Mouse (Mus musculus) liver, embryonic 16.5 days (tissue): Measurements from ENCODE around the gene Prkg1. TPM values are rescaled to one million over a fixed set of nuclear protein-coding genes. Genes with fewer than 3 reads are reported as not detected.

Experiments
- ATAC-seq: fragments of 200-750 bp; cut with Nextera tagmentation; 2 replicates; pipeline ENCODE4 v1.8.0; 2017; ENCODE audit warnings: low read depth, mild to moderate bottlenecking, moderate number of reproducible peaks, moderate library complexity
- H3K27ac ChIP-seq: fragments of 300-500 bp; sonication (generic); 2 replicates; pipeline ENCODE4 v1.5.1; 2014; ENCODE audit warnings: mild to moderate bottlenecking, low read length
- H3K27me3 ChIP-seq: fragments of 300-500 bp; sonication (generic); 2 replicates; pipeline ENCODE4 v1.6.1; 2014; ENCODE audit warnings: low read depth, low read length, mixed read lengths; ENCODE audit not compliant: control insufficient read depth, insufficient read depth
- H3K36me3 ChIP-seq: fragments of 300-500 bp; sonication (generic); 2 replicates; pipeline ENCODE4 v1.6.1; 2014; ENCODE audit warnings: mild to moderate bottlenecking; ENCODE audit not compliant: control insufficient read depth, insufficient read depth
- H3K4me1 ChIP-seq: fragments of 300-500 bp; sonication (generic); 2 replicates; pipeline ENCODE4 v1.6.1; 2014; ENCODE audit warnings: low read depth, low read length, mixed read lengths; ENCODE audit not compliant: control insufficient read depth
- H3K4me2 ChIP-seq: fragments of 300-500 bp; sonication (generic); 2 replicates; pipeline ENCODE4 v1.6.1; 2014; ENCODE audit warnings: low read depth, low read length, mixed read lengths
- H3K4me3 ChIP-seq: fragments of 300-500 bp; sonication (generic); 2 replicates; pipeline ENCODE4 v1.5.1; 2014; ENCODE audit warnings: low read depth, mild to moderate bottlenecking, low read length
- H3K9ac ChIP-seq: fragments of 300-500 bp; sonication (generic); 2 replicates; pipeline ENCODE4 v1.6.1; 2014; ENCODE audit warnings: low read depth, low read length
- H3K9me3 ChIP-seq: fragments of 300-500 bp; sonication (generic); replicated peaks from 2 replicates; pipeline ENCODE4 v1.6.1; 2016; ENCODE audit warnings: low read length; ENCODE audit not compliant: control insufficient read depth
- WGBS: fragments of 180-500 bp; shearing (Covaris S2); extraction: QIAGEN DNeasy Blood & Tissue Kit; methylation state at CpG from one replicate; pipeline ENCODE4 v1.1.7; 2014; ENCODE audit not compliant: insufficient replicate concordance; 5-methylcytosine and 5-hydroxymethylcytosine counted together
- polyA plus RNA-seq: library from polyadenylated mRNA; unstranded; fragments of >200 nt; fragmentation: Nextera tagmentation; extraction: Ambion mirVana; gene quantifications from 2 replicates; pipeline ENCODE4 v1.2.1, GENCODE M21; 2015

The Prkg1 gene
- polyA plus RNA-seq, 1 experiment from 2014 or later: 1.3 TPM

DNA sequence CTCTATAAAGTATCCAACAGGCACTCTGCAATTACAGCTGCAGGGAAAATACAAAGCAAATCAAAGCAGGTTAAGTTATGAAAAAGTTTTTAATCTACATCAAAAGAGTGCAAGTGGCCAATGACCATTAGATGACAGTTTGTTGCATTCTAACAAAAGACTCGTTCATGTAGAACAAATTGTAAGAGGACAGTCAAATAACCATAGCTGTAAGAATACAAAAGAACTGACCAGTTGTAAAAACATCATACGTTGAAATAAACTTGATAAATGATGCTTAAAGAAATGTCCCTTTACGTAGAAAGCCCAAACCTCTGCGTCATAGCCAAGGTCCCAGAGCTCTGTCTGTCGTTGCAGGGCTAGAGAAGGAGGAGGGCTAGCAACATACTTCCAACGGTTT is 1200.3 kb downstream of the Prkg1 start:
- H3K9me3 ChIP-seq: no peaks in the 10 kb centered on the region
- H3K4me2 ChIP-seq: no peak overlapping the region
- H3K4me1 ChIP-seq: no peaks in the 10 kb centered on the region
- H3K27me3 ChIP-seq: no peaks in the 10 kb centered on the region
- H3K4me3 ChIP-seq: no peak overlapping the region
- H3K9ac ChIP-seq: no peak overlapping the region
- 71% methylated on average over 6 of the region's 6 CpGs for WGBS
- H3K36me3 ChIP-seq: no peaks in the 10 kb centered on the region
- H3K27ac ChIP-seq: no peak overlapping the region
- no peak for ATAC-seq

DNA sequence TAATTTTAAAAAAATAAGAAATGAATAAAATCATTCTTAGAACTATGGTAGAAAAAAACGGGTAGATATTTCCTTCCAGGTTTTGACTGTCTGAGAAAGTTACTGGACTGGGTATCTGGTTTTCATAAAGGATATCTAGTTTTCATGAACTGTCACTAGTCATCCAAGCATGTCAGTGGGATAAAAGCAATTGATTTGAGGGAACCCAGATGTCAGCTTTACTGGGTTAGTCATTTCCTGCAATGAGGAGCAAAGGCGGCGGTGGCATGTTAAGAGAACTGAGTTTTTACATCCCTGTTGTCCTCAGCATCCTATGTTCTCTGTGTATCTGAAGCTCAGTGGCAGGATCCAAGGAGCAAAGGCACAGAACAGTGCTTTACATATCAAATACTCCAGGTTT is 1201.0 kb downstream of the Prkg1 start:
- no peaks in the 10 kb centered on the region for H3K27me3 ChIP-seq
- H3K4me3 ChIP-seq: no peak overlapping the region
- H3K9ac ChIP-seq: no peak overlapping the region
- ATAC-seq: no peak
- no peaks in the 10 kb centered on the region for H3K36me3 ChIP-seq
- H3K4me1 ChIP-seq: no peaks in the 10 kb centered on the region
- no peaks in the 10 kb centered on the region for H3K9me3 ChIP-seq
- H3K27ac ChIP-seq: no peak overlapping the region
- H3K4me2 ChIP-seq: no peak overlapping the region
- 67% methylated on average over 3 of the region's 3 CpGs for WGBS

DNA sequence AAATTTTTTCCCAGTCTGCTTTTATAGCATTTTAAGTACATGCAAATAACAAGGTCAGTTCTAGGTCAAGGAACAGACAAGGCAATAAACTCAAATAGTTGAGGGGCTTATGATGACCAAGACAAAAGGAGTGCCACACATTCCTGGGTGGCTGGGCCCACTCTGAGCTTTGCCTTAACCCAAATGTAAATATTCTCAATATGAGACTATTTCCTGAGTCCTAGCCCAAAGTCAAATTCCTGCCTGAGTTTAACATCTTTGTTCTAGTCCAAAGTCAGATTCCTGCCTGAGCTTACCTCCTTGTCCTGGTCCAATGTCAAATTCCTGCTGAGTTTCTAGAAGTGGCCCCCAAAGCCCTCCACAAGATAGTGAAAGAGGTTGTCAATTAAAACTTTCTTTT is 1206.8 kb downstream of the Prkg1 start:
- Histone ChIP-seq H3K4me2 (no peak overlapping the region), H3K27ac (no peak overlapping the region), H3K4me3 (no peak overlapping the region), H3K36me3 (no peaks in the 10 kb centered on the region), H3K4me1 (no peaks in the 10 kb centered on the region), H3K9ac (no peak overlapping the region), H3K27me3 (peaks cover 3% of the 10 kb centered on the region; the same call in 1 of the 2 replicates), H3K9me3 (no peaks in the 10 kb centered on the region)
- no peak for ATAC-seq

DNA sequence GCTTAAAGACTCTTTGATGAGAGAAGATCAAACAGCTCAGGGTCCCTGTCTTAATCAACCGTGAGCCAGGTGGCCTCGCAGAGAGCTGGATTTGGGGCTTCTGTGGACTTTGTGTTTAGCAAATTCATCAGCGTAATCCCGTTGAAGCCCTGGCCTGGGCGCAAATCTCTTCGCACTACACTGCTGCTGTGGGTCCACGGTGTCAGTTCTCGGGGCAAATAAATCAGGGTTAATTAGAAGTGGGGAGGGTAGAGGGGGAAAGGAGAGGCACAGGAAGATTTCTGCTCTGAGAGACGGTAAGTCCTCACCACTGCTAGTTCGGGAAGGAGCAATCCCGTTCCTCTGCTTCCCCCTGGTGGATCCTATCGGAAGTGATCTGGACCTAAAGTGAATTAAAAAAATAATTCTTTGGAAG is 1210.4 kb downstream of the Prkg1 start:
- 3% methylated on average over 12 of the region's 12 CpGs for WGBS
- H3K27me3 ChIP-seq: peaks cover 15% of the 10 kb centered on the region
- peak overlapping the region; percentile 46 for H3K4me2 ChIP-seq
- no peak overlapping the region for H3K27ac ChIP-seq
- no peaks in the 10 kb centered on the region for H3K4me1 ChIP-seq
- H3K9me3 ChIP-seq: no peaks in the 10 kb centered on the region
- H3K4me3 ChIP-seq: peak overlapping the region; percentile 23
- H3K9ac ChIP-seq: no peak overlapping the region
- ATAC-seq: no peak
- no peaks in the 10 kb centered on the region for H3K36me3 ChIP-seq

DNA sequence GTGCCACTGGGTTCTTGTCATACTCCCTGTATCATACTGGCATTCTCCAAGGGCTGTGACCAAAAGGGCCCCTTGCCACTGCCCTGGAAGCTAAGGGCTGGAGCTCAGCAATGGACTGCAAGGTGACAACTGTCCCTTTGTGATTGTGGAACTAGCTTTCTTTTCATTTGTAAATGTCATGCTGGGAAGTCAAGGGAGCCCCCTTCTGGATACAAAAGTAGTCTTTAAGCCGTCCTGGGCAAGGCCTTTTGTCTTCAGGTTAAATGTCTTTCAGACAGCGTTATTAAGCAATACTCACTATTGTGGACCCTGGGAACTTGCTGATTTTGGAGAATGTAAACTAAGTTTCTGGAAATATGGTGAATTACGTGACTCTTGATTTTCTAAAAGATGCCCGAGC is 1211.1 kb downstream of the Prkg1 start:
- H3K4me1 ChIP-seq: no peaks in the 10 kb centered on the region
- WGBS: 22% methylated on average over 4 of the region's 4 CpGs

DNA sequence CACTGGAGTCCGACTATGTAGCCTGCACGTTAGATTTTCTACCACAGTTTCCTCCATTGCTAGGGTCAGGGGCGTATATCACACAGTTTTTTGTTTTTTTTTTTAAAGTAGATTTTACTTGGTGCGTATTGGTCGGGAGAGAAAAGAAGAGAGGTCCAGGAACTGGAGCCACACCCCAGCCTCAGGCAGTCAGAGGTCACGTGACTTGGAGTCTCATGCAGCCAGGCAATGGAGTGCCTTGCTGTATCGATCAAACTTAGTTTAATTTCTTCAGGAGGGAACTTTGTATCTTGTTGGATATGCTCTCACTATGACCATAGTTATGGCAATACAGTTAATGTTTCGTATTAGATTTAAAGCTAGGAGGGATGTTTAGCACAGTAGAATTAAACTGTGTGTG is 1212.6 kb downstream of the Prkg1 start:
- H3K27ac ChIP-seq: no peak overlapping the region
- no peaks in the 10 kb centered on the region for H3K36me3 ChIP-seq
- ATAC-seq: no peak
- no peaks in the 10 kb centered on the region for H3K4me1 ChIP-seq
- WGBS: 40% methylated on average over 8 of the region's 8 CpGs
- no peaks in the 10 kb centered on the region for H3K9me3 ChIP-seq
- H3K4me2 ChIP-seq: no peak overlapping the region
- peaks cover 36% of the 10 kb centered on the region for H3K27me3 ChIP-seq
- H3K4me3 ChIP-seq: no peak overlapping the region
- no peak overlapping the region for H3K9ac ChIP-seq

More for the DNA sequence above, 1211.1 kb downstream of the Prkg1 start:
- no peak for ATAC-seq
- no peak overlapping the region for H3K9ac ChIP-seq
- H3K4me2 ChIP-seq: no peak overlapping the region
- H3K9me3 ChIP-seq: no peaks in the 10 kb centered on the region
- H3K27ac ChIP-seq: no peak overlapping the region
- peaks cover 22% of the 10 kb centered on the region for H3K27me3 ChIP-seq
- no peak overlapping the region for H3K4me3 ChIP-seq
- H3K36me3 ChIP-seq: no peaks in the 10 kb centered on the region

DNA sequence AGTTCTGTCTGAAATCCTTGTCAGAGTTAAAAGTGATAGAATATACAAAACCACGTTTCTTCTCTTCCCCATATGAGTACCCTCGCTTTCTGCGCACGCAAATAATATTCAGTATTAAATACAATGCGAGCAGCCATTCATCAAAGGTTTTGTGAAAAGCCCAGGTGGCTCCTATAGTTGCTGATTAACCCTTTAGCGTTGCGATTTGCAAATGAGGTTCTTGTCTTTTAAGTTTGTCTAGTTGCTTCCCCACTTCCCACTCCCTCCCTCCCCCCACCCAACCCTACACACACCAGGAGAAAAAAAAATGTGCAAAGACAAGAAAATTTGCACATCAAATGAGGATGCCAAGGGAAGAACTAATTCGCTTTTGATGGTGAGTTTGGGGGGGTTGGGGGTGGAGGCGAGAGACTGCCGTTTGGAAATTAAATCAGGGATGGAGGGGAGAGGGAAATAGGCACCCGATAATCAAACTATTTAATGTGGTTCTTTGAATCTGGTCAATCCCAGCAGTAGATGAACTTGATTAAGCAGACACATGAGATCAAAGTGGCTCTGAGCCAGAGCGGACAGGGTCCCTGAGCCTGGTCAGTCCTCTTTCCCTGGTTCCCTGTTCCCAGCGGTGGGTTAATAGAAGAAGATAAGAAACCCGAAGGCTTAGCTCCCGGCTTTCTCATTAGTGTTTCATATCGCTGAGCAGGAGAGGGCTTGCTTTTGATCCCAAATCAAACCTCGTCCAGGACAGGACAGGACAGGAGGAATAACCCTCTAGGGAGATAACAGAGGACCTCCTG is 1214.8 kb downstream of the Prkg1 start:
- H3K4me3 ChIP-seq: no peak overlapping the region; the same call in 1 of the 2 replicates
- peaks cover 41% of the 10 kb centered on the region for H3K27me3 ChIP-seq
- 5% methylated on average over 17 of the region's 17 CpGs for whole genome bisulfite sequencing
- H3K27ac ChIP-seq: no peak overlapping the region
- no peak for ATAC-seq
- H3K9me3 ChIP-seq: no peaks in the 10 kb centered on the region
- H3K4me1 ChIP-seq: no peaks in the 10 kb centered on the region
- no peak overlapping the region for H3K9ac ChIP-seq
- no peaks in the 10 kb centered on the region for H3K36me3 ChIP-seq
- H3K4me2 ChIP-seq: peak overlapping the region; percentile 36

DNA sequence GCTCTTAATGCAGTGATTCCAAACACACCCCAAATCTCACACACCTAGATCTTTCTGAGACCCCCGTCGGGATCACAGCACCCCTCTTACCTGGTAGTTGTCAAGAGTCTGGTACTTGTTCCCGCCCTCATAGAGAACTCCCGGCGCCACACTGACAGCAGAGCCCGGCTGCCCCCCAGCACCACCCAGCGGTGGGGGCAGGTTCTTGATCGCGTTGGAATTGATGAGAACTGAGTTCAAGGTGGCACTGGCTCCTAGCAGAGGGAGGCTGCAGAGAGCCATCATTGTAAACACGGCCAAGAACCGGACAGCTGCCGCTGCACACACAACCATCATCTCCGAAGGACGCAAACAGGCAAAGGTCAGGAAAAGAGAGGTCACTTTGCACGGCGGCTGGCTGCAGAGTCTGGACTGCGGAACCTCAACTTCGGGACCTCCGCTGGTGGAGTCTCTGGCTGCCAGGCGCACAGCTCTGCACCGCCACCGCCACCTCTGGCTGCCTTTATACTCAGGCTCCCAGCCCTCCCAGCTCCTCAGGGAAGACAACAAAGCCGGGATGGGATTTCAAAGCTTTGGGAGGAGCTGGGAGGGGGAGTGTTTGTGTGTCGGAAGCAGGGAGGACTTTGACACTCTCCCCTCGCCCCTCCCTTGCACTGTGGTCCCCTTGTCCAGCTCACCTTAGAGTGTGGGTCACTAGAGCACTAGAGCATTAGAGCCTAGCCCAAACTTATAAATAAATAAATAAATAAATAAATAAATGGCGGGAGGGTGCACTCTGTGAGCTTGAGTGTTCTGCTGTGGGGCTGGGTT is 1215.6 kb downstream of the Prkg1 start, which contains the start of gene Dkk1:
Gene Dkk1 (minus strand): TSS at position 622 of the 810 bp plus-strand sequence.
- peak within 1 kb of the TSS; percentile 32 for H3K4me3 ChIP-seq
- H3K27ac ChIP-seq: no peak within 1 kb of the TSS
- no peak for ATAC-seq
- peaks cover 41% of the 10 kb centered on the region for H3K27me3 ChIP-seq
- under 1% methylated on average over 26 of the region's 26 CpGs for WGBS
- no peaks in the 10 kb centered on the region for H3K4me1 ChIP-seq
- H3K9ac ChIP-seq: no peak within 1 kb of the TSS
- peak within 1 kb of the TSS; percentile 36 for H3K4me2 ChIP-seq
- H3K36me3 ChIP-seq: no peaks in the 10 kb centered on the region
- no peaks in the 10 kb centered on the region for H3K9me3 ChIP-seq
